Mouse (Mus musculus): ENCODE measurements around the gene Maml2.

The Maml2 gene

DNA sequence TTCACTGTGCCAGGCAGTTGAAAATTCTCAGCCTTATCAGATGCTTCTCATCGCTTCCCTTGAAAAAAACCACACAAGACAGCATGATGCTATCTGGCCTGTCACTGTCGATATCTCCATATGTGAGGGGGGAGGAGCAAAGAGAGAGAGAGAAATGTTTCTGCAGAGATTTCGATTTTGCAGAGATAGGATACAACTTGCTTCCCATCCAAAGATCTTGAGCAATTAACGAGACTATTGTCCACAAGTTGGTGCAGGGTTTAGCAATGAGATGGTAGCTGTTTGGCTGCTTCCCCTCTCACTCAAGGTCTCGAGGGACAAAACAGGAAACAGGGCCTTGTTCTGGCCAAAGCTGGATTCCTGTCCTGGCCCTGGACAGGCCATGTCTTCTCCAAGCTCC, 276.3 kb downstream of the Maml2 start:
- peak; percentile 59 for DNase-seq

DNA sequence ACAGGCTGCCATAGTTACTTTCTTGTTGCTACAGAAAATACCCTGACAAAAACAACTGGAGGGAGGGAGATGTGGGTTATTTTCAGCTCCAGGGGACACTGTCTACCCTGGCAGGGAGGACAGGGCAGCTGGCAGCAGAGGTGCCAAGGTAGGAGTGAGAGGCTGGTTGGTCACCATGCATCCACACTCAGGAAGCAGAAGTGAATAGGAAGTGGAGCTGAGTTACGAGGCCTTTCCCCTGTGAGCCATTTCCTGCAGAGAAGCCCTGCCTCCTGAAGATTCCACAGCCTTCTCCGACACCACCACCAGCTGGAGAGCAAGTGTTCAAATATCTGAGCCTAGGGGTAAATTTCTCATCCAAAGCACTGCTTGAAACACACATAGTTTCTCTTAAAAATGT, 277.2 kb downstream of the Maml2 start:
- DNase-seq, result peak; percentile 27

DNA sequence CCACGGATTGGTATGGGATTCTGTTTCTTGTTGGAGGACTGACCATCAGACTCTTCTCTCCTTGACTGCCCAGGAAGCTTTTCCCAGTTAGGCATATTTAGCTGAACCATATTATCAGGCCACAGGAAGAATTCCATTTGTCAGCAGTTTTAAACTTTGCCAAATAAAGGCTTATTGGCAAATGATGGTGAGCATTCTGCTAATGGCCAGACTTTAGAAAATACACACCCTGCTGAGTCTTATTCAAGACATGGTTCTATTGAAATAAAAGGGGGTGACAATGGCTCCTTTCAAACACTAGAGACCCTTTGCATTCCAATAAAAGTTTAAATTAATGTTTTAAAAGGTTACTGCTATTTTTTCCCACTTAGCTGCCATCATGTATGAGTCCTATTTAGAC, 279.4 kb downstream of the Maml2 start:
- no peak for DNase-seq

DNA sequence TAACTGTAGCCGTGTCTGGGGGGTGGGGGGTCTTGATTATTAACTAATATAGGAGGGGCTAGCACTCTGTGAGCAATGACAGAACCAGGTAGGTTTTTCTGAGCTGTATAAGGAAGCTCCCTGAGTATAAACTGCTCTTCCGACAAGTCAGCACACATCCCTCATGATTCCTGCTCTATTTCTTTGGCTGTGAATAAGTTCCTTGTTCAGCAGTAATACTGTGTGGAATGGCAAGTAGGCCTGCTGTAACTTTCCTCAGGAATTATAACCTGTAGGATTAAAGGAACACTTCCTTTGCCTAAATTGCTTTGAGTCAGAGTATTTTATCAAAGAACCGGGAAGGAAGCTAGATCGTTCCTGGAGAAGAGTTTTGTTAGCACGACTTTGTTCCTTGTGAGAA, 283.4 kb downstream of the Maml2 start:
- DNase-seq, result no peak

DNA sequence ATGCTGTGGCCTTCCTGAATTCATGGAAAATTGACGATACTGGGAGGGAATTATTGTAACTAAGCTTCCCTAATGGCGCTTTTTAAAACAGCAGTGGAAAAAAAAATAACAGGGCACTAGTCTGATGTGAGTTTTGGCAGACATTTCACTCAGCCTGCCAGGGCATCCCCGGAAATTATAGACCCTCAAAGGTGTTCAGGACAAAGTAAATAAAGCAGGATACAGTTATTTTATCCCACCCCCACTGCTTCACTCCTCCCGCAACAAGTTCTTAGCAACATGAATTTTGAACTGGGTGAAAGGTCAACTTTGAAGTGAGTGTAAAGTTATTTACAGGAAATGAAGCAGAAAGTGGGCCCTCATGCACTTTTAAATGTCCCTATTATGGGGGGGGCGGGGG, 286.2 kb downstream of the Maml2 start:
- no peak for DNase-seq

DNA sequence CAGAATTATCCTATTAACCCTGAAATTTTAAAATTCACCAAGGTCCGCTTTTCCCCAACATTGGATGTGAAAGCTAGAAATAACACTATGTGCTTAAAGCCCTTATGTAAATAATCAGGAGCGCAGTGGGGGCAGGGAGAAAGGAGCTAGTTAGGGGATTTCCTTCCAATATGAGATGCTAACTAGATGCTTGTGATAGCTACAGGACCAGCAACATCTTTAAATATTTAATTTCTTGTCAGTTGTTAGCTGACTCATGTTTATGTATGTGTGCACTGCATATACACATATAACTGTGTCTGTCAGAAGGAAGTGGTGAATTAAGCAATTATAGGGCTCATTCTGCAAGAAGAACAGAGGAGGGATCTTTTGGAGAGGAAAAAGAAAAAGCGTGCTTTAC, 286.7 kb downstream of the Maml2 start:
- DNase-seq, result no peak

DNA sequence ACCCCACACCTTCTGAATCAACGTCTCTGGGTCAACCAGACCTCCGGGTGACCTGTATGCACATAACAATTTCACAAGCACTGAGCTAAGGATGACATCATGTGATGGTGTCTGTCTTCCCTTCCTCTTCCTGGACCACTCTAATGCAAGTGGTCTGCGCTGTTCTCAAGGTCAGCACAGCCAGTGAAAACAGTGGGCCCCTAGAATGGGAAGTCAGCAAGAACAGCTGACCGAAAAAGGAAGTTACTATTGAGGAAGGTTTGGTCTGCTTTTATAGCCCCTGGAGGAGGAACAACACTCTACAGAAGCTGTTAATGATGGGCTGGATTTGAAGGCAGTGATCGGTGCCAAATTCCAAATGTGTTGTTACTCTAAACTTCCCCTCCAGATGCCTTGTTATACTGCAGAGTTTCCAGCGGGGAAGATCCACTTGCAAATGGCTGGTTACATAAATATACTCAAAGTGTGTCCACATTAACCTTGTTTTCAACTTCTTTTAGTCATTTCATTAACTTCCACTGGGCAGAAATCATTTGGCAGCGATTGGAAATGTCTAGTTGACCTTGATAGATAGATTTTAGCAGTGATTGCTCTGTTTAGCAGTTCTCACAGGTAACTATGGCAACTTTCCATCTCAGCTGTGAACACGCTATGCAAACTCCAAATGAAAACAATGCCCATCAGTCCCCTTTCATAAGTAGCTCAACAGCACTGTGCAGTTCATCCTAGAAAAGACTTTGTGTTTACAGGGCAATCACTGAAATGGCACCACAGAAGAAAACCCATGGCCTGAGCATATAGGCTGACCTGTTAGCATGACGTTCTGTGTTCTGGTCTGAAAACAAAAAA, 289.6 kb downstream of the Maml2 start:
- DNase-seq, result no peak

DNA sequence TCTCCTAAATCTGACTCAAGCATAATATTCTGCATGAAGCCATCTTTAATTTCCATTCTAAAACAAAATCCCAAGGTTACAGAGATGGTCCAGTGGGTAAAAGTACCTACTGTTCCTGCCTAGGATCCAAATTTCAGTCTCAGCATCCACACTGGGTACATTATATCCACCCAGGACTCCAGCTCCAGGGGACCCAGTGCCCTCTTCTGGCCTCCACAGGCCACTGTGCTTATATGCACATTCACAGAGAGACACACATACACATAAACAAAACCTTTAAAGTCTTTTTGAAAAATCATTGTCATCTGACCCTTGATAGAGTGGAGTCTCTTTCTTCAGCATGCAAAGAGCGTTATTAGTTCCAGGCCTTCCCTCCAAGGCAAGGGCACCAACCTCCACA, 291.0 kb downstream of the Maml2 start:
- no peak for DNase-seq

DNA sequence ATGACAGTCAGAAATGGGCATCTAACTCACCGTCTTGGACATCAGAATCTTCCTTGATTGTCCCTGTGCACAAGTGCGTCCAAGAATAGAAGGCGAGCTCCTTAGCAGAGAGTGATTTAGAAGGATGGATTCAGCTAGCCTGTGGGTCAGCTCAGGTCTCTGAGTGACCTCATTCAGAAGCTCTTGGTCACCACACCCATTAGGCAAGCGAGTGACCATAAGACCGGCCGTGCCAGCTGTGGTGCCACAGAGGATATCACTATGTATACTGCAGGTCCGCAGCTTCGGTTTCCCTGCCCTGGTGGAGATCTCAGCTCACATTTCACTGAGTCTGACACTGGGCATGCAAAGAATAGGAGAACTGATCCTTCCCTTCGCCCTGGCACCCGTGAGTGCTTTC, 294.9 kb downstream of the Maml2 start:
- no peak for DNase-seq

DNA sequence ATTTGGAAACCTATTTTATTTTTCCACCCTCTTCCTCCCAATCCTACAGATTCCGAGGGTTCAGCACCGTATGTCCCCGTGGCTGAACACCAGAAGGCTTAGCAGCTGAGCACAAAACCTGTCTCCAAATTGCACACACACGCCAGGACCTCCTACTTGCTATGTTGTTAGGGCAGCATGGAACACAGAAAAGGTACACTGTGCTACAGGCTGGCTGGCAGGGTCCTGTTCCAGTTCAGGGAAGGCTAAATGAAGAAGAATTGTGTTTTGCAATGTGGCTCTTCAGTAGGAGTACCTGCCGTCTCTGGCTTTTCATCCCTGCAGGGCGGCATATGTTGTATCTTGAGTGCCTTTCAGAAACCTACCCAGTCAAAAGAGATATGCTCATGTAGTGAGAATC, 300.0 kb downstream of the Maml2 start:
- DNase-seq, result no peak

DNA sequence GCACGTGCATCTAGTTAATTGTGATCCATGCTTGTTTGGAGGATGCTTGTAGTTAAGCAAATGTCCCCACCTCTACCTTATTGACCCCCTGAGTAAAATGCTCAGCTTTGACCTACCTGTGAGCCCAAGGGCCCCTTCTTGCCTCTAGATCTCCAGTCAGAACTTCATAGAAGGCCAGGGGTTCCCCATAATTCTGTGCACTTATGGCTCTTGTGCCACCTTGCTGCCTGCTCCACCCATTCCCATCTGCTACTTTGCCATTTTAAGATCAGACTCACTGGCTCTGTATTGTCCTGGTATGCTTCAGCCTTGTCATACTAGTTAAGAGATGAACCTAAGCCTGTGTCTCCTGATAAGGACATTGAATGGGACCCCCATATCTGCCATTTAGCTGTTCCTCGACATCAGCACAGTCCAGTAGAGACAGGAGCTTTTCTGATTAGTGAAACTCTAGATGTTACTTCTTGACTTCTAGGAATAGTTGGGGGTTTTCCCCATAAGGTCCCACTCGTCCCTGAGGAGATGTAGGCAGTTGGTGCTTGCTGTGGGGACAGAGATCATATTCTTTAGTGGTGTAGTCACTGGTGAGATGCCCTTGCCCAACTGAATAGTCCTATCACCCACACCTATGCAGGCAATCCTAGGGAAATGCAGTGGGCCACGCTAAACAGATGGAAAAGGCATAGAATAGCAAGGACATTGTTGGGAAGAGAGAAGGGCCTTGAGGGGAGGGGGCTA, 301.0 kb downstream of the Maml2 start:
- DNase-seq, result no peak

DNA sequence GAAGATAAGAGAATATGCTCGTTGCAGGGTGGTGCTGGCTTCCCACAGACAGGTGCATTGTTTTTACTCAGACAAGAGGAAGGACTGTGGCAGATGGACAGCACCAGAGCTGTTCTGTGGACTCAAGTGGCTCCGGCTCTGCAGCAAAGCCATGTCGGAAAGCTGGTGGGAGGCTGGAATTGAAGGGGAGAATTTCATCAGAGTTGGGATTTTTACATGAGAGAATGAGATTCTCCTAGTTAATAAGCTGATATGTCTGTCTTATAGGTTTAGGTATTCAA, 301.5 kb downstream of the Maml2 start:
- no peak for DNase-seq

DNA sequence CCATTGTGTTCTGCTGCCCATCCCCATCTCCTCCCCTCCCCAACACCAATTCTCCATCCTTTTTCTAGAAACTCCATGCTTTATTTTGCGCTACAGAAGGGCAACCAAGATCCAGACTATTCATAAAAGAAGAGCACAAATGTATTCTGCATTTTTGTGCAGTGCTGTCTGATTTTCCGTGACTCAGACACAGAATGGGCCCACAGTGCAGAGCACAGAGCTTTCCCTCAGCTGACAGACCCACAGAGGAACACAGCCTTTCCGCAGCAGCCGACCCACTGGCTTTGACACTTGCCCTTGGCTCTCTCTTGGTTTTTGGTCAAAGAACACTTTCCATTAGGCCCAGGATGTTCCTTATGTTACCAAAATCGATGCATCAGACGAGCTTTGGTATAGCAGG, 302.0 kb downstream of the Maml2 start:
- no peak for DNase-seq

DNA sequence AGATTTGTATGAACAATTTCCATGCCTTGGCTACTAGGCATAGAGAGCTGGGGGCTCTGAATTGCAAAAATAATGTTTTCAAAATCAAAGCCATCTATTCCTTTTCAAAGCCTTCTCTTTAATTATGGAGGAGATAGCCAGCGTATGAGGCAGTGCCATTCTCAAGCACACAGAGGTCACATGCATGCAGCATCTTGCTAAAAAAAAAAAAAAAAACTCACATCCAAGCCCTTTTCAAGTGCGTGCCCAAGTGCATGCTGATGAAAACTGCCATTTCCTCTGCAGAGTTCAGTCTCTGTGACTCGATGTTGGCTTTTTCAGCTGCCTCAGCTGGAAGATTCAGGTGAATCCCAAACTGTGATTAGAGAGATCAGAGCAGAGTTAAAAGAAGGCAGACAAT, 304.0 kb downstream of the Maml2 start:
- DNase-seq, result no peak

DNA sequence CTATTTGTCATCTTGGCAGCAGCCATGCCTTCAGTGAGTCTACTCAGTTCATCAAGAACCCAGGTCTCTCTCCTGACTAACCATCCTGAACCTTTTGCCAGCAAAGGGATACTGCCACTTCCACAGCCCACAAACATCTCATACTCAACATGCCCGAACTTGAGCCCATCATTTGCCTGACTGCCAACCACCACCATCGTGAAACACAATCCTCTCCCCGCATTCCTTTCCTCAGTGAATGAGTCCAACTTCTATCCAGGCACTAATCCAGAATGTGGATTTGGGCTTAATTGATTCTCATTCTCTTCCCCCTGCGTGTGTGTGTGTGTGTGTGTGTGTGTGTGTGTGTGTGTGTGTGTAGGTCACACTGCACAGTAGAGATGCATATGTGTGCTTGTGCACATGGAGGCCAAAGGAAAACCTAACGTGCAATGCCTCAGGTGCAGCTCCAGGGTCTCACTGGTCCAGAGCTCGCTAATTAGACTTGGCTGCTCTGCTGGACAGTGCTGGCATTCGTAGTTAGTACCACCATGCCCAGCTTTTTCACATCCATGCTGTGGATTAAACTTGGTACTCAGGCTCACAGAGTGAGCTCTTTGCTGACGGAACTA, 305.9 kb downstream of the Maml2 start:
- no peak for DNase-seq

DNA sequence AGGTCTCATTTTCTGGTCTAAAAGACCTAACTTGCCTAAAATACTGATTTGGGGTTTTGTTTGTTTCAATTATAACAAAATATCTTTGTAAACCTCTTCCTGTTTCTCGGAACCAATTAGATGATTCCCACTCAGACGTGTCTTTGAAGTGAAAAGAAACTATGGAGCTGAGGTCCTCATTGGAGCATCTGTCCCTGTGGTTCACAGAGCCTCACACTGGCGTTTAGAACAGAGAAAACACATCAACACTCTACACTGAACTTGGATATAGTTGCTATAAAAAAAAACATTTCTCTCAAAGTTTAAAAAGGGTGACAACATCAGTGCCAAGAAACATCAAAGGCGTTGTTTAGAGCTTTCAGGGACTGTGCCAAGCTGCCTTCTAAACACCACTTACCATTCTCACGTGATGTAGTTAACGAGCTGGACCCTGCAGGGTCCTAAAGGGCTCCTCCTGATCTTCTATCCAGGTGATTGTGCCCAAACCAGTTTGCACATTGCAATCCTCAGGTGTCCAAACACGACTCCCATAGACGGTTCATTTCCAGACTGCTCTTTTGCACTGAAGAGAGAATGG, 309.9 kb downstream of the Maml2 start:
- DNase-seq, result no peak

DNA sequence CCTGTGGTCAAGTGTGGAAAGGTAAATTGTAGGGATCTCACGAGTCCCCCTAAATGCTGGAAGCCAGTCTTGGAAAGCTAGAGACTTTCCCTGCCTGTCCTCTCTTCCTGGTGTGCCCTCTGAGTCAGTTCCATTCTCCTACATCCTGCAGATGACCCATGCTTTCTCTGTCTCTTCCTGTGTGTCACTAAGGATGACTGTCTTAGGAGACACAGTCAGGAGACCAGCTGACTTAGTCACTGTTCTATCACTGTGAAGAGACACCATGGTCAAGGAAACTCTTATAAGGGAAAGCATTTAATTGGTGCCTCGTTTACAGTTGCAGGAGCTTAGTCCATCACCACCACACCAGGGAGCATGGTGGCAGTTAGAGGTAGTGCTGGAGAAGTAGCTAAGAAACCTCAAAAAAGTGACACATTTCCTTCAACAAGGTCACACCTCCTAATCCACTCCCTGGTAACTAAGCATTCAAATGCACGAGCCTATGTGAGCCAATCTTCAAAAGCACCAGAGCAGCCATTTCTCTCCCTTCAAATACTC, 310.8 kb downstream of the Maml2 start:
- DNase-seq, result no peak

DNA sequence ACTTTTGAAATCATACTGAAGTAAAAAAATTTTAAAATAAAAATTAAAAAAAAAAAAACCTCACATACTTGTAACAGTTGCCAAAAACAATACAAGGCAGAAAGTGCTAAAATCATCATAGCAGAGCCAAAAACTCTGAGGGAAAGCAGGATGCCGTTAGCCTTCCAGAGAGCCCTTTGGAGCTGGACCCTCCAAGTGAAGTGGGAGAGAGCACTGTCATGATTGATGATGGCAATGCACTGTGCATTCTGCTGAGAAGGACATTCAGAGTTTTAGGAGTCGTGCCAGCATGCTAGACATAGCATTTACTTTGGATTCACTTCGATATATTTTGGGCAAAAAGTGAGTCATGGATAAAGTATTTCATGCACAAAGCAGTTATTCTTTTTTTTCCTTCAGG, 313.8 kb downstream of the Maml2 start:
- no peak for DNase-seq

DNA sequence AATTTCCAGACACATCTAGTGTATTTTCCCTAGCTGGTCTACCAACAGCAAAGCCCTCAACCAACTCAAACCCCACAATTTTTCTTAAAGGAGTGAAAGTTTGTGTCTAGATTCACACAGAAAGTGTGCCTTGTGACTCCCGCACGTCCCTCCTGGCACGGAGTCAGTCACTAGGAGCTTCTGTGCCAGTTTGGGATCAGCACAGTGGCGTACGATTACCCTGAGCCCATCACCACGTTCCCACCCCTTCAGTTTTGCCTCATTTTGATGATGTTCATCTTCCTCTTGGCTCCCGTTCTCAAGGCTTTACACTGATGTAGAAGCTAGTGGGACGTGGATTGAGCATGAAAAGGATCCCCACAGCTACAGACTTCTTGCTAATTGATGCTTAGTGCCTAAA, 314.6 kb downstream of the Maml2 start:
- no peak for DNase-seq

DNA sequence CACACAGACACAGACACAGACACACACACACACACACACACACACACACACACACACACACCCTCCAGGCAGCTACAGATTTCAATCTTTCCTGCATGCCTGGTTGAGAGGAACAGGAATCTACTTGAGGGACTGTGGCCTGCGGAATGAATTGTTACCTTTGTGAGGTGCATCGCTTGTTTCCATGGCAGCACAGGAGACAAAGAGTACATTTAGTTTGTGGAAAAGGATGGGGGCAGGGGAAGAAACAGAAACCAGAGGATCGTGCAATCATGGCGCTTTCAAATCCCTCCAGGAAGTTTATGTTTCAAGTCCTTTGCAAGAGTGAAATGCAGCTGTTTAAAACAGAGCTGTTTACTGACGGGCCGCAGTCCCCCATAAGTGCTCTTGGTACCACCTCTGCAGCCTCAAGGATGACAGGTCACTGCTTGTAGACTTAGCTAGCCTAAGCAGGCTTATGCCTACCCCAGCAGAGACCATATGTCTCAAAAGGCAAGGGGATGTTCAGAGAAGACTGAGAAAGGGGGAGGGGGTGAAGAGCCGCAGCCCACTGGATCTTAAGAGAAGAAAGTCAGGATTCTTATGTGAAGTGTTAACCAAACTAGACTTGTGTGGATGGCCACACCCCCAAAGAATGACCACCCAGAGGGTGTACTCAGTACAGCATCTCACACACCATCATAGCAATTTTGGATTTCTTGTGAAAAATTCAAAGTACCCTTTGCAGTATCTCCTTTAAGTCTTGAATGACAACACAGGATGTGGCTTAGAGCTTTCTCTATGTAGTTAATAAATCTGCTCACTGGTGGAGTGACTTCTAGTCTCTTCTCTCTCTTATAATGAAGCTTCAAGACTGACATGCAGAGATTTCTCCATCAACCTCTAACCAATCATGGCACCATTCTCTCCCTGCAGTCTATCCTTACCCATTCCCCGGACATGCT, 315.8 kb downstream of the Maml2 start:
- no peak for DNase-seq

DNA sequence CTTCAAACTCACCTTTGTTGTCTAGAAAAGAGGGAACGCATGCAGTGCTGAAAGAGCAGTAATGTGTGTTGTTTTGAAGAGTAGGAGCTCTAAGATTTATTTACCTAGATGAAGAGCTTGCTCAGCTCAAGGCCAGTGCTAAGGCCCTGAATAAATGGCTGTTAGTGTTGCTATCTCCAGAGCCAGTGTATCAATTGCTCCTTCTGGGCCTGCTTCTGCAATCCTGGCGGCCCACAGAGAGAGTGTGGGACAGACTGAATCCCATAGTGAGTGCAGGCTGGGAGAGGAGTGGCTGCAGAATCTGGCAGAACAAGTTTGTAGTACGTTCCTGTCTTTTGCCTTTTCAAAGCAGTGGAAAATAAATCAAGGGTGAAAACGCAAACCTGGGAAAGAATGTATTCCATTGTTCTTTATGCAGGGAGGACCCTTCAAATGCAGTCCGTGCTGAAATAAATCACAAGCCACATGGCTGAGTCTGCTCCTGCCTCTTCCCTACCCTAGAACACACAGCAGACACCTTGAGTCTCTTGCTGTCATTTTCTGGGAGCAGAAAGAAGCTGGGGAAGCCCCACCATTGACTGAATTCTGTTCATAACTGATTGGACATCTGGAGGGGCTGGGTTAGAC, 318.7 kb downstream of the Maml2 start:
- DNase-seq, result no peak

DNA sequence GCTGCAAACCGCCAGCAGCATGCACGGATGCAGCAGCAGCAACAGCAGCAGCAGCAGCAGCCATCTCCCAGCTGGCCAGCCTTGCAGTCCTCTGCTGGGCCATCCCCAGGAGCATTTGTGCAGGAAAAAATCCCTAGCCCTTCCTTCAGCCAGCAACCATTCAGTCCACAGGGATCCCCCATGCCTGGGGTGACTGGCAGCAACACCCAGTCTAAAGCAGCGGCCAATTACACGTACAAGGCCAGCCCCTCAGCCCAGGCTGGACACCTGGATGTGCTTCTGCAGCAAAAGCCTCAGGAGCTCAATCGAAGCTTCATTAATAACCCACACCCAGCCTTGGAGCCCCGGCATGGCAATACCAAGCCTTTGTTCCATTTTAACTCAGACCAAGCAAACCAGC, 323.0 kb downstream of the Maml2 start:
- DNase-seq, result no peak

Data from kidney, adult 11 months (tissue).